Mouse (Mus musculus) forebrain, embryonic 12.5 days (tissue): ENCODE data around the gene Fstl4. TPM values are rescaled to one million over a fixed set of nuclear protein-coding genes. Genes with fewer than 3 reads are reported as not detected.
"Not testable (repeated sequence)": the region's sequence is repeated elsewhere in the genome, so short reads cannot be mapped to it uniquely, and the experiment has no call there.

Experiments
- ATAC-seq: fragments of 200-750 bp; cut with Nextera tagmentation; 2 replicates; pipeline ENCODE4 v1.8.0; 2017; ENCODE audit warnings: moderate TSS enrichment; ENCODE audit not compliant: low FRiP score
- H3K27ac ChIP-seq: fragments of 300-500 bp; sonication (generic); 2 replicates; pipeline ENCODE4 v1.5.1; 2016; ENCODE audit warnings: mild to moderate bottlenecking
- H3K27me3 ChIP-seq: fragments of 300-500 bp; sonication (generic); 2 replicates; pipeline ENCODE4 v1.6.1; 2016; ENCODE audit warnings: mild to moderate bottlenecking
- H3K36me3 ChIP-seq: fragments of 300-500 bp; sonication (generic); replicated peaks from 2 replicates; pipeline ENCODE4 v1.6.1; 2016; ENCODE audit warnings: mild to moderate bottlenecking
- H3K4me1 ChIP-seq: fragments of 300-500 bp; sonication (generic); 2 replicates; pipeline ENCODE4 v1.6.1; 2016
- H3K4me2 ChIP-seq: fragments of 300-500 bp; sonication (generic); 2 replicates; pipeline ENCODE4 v1.6.1; 2016; ENCODE audit warnings: mild to moderate bottlenecking, moderate library complexity
- H3K4me3 ChIP-seq: fragments of 300-500 bp; sonication (generic); replicated peaks from 2 replicates; pipeline ENCODE4 v1.5.1; 2016; ENCODE audit warnings: mild to moderate bottlenecking
- H3K9ac ChIP-seq: fragments of 300-500 bp; sonication (generic); 2 replicates; pipeline ENCODE4 v1.6.1; 2016; ENCODE audit warnings: mild to moderate bottlenecking
- H3K9me3 ChIP-seq: fragments of 300-500 bp; sonication (generic); 2 replicates; pipeline ENCODE4 v1.6.1; 2016
- WGBS: fragments of 180-500 bp; shearing (Covaris S2); methylation state at CpG from one replicate; pipeline ENCODE4 v1.1.7; 2016; 5-methylcytosine and 5-hydroxymethylcytosine counted together
- polyA plus RNA-seq: library from polyadenylated mRNA; unstranded; fragments of >200 nt; fragmentation: Nextera tagmentation; extraction: Ambion mirVana; gene quantifications from 2 replicates; pipeline ENCODE4 v1.2.1, GENCODE M21; 2016

The Fstl4 gene
- polyA plus RNA-seq, 1 experiment from 2014 or later, result 1.0 TPM

DNA sequence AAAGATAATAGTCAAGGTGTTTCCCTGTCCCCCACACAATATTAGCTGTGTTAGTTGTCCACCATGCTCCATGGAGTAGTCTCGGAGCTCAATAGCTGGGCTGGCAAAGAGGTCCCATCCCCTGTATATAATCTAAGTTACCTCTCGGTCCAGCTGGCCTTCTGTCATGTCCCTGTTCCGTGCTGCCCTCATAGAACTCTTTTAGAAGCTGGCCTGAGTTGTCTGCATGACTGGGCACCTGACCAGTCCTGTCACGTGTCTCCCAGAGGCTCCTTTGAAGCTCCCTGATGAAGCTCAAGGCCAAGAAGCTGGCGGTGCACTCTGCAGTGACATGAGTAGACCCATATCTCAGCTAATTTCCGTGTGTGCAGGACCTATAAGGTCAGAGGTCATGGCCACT is 316.9 kb downstream of the Fstl4 start:
- 85% methylated on average over 6 of the region's 6 CpGs for WGBS
- Histone ChIP-seq H3K9ac (no peak overlapping the region), H3K27me3 (0 out of 2 replicates have a peak, but pooled peaks cover 4% of the 10 kb centered on the region), H3K27ac (no peak overlapping the region), H3K4me1 (no peaks in the 10 kb centered on the region), H3K4me2 (no peak overlapping the region), H3K9me3 (peaks cover 11% of the 10 kb centered on the region), H3K4me3 (no peak overlapping the region), H3K36me3 (no peaks in the 10 kb centered on the region)
- no peak for ATAC-seq

DNA sequence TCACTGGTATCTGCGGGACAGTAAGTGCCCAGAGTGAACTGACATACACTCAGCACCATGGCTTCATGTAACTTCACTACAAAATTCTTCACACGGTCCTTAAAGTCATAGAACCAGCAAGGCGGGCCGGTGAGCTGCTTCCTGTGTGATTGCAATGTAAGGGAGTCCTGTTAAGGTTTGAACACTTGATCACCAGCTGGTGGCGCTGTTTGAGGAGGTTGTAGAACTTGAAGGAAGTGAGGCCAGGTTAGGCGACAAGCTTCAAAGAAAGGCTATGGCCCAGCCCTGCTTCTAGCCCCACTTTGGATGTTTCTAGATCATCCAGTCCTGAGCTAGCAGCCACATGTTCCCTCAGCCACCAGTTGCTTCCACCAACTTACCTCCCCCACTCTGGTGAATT is 320.9 kb downstream of the Fstl4 start:
- Histone ChIP-seq H3K36me3 (no peaks in the 10 kb centered on the region), H3K9me3 (peaks cover 4% of the 10 kb centered on the region; the same call in 1 of the 2 replicates), H3K4me1 (no peaks in the 10 kb centered on the region), H3K9ac (no peak overlapping the region), H3K4me2 (no peak overlapping the region), H3K27ac (no peak overlapping the region), H3K4me3 (no peak overlapping the region), H3K27me3 (0 out of 2 replicates have a peak, but pooled peaks cover 9% of the 10 kb centered on the region)
- WGBS, result 70% methylated on average over 6 of the region's 6 CpGs
- ATAC-seq, result no peak

DNA sequence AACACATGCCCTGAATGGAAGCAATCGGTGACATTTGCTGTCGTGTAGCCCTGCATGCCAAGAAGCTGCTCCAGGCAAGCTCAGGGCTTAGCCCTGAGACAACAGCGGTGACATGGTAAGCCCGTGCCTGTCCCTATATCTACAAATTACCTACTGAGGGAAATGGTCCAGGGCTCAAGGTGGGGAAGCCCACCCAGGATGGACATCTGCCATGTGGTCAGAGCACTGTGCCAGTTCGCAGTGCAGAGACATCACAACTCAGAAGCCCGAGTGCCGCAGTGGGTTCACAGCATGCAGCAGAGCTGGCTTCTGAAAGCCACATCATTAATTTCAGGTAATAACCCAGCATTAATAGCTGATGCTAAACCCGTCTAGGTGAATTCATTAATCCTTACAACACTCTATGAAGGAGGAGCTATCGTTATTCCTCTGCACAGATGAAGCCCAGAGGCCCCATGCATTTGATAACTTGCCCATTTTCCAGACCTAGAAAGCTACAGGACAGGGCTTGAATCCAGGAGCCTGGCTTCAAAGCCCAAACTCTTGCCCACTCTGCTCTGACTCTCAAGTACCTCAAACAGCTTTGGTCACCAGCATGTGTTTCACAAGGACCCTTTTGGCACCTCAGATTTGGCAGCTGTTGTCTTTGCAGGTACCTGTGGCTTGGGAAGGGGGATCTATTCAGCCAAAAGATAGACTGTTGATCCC is 321.6 kb downstream of the Fstl4 start:
- WGBS, result 92% methylated on average over 9 of the region's 9 CpGs
- ATAC-seq, result no peak
- H3K27ac ChIP-seq, result no peak overlapping the region
- H3K4me2 ChIP-seq, result no peak overlapping the region
- no peaks in the 10 kb centered on the region for H3K9me3 ChIP-seq
- no peak overlapping the region for H3K4me3 ChIP-seq
- no peak overlapping the region for H3K9ac ChIP-seq
- H3K27me3 ChIP-seq, result 0 out of 2 replicates have a peak, but pooled peaks cover 9% of the 10 kb centered on the region
- H3K36me3 ChIP-seq, result no peaks in the 10 kb centered on the region
- H3K4me1 ChIP-seq, result no peaks in the 10 kb centered on the region

DNA sequence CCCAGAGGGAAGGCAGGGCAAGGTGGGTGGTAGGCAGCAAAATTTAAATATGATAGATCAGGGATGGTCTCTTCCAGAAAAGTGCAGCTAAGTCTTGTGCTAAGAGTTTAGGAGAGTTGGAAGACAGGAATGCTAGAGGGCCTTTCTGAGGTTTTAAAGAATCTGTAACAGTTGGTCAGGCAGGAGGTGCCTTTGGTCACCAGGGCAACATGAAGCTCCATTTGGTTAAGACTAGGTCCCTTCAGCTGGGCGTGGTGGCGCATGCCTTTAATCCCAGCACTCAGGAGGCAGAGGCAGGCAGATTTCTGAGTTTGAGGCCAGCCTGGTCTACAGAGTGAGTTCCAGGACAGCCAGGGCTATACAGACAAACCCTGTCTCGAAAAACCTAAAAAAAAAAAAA is 323.5 kb downstream of the Fstl4 start:
- not testable (repeated sequence) for ATAC-seq, H3K4me2 ChIP-seq, H3K27me3 ChIP-seq, H3K4me1 ChIP-seq, H3K9me3 ChIP-seq, H3K4me3 ChIP-seq, H3K27ac ChIP-seq, H3K36me3 ChIP-seq, H3K9ac ChIP-seq
- 85% methylated on average over 3 of the region's 3 CpGs for WGBS

GRCm38 (mm10) chr11:53091596-53091995 is 327.2 kb downstream of the Fstl4 start:
- H3K9ac ChIP-seq, result no peak overlapping the region
- H3K4me3 ChIP-seq, result no peak overlapping the region
- 57% methylated on average over 5 of the region's 5 CpGs for WGBS
- H3K4me2 ChIP-seq, result no peak overlapping the region
- H3K27ac ChIP-seq, result no peak overlapping the region
- H3K9me3 ChIP-seq, result no peaks in the 10 kb centered on the region
- ATAC-seq, result no peak
- 0 out of 2 replicates have a peak, but pooled peaks cover 5% of the 10 kb centered on the region for H3K27me3 ChIP-seq
- no peaks in the 10 kb centered on the region for H3K4me1 ChIP-seq
- H3K36me3 ChIP-seq, result no peaks in the 10 kb centered on the region

DNA sequence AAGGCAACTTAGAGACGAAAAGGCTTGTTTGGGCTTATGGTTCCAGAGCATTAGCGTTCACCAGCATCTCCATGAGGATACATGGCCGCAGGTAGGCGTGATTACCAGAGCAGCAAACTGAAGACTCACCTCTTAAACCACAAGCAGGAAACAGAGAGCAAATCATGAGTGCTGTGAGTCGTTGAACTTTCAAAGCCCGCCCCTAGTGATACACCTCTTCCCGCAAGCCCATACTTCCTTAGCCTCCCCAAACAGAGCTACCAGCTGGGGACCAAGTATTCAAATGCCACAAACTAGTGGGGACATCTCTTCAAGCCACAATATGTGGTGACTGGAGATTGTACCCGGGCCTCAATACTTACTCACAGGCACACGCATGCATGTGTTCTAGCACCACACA is 332.4 kb downstream of the Fstl4 start:
- Histone ChIP-seq H3K9me3 (no peaks in the 10 kb centered on the region), H3K4me1 (no peaks in the 10 kb centered on the region), H3K27ac (no peak overlapping the region), H3K9ac (no peak overlapping the region), H3K4me3 (no peak overlapping the region), H3K36me3 (no peaks in the 10 kb centered on the region), H3K27me3 (no peaks in the 10 kb centered on the region; the same call in 1 of the 2 replicates), H3K4me2 (no peak overlapping the region)
- no peak for ATAC-seq
- 94% methylated on average over 9 of the region's 9 CpGs for WGBS

- H3K27me3 ChIP-seq, result no peaks in the 10 kb centered on the region; the same call in 1 of the 2 replicates
- H3K9ac ChIP-seq, result no peak overlapping the region
- no peak overlapping the region for H3K27ac ChIP-seq
- no peak overlapping the region for H3K4me3 ChIP-seq
- H3K9me3 ChIP-seq, result no peaks in the 10 kb centered on the region
- no peak for ATAC-seq
- no peak overlapping the region for H3K4me2 ChIP-seq
- H3K4me1 ChIP-seq, result no peaks in the 10 kb centered on the region
- H3K36me3 ChIP-seq, result no peaks in the 10 kb centered on the region
- 84% methylated on average over 8 of the region's 8 CpGs for WGBS
These were observed 332.9 kb downstream of the Fstl4 start for GRCm38 (mm10) chr11:53097331-53097730.

- Histone ChIP-seq H3K36me3 (no peaks in the 10 kb centered on the region), H3K4me2 (no peak overlapping the region), H3K27me3 (no peaks in the 10 kb centered on the region; the same call in 1 of the 2 replicates), H3K27ac (no peak overlapping the region), H3K4me3 (no peak overlapping the region), H3K9me3 (no peaks in the 10 kb centered on the region), H3K9ac (no peak overlapping the region), H3K4me1 (no peaks in the 10 kb centered on the region)
- ATAC-seq, result no peak
- WGBS, result 93% methylated on average over 6 of the region's 6 CpGs
These were observed 333.4 kb downstream of the Fstl4 start for GRCm38 (mm10) chr11:53097870-53098269.

- no peak for ATAC-seq
- H3K4me3 ChIP-seq, result no peak overlapping the region
- H3K27me3 ChIP-seq, result no peaks in the 10 kb centered on the region; the same call in 1 of the 2 replicates
- no peaks in the 10 kb centered on the region for H3K9me3 ChIP-seq
- H3K4me2 ChIP-seq, result no peak overlapping the region
- no peak overlapping the region for H3K27ac ChIP-seq
- peaks cover 6% of the 10 kb centered on the region for H3K4me1 ChIP-seq
- no peaks in the 10 kb centered on the region for H3K36me3 ChIP-seq
- H3K9ac ChIP-seq, result no peak overlapping the region
- WGBS, result 75% methylated on average over 3 of the region's 3 CpGs
These were observed 334.4 kb downstream of the Fstl4 start for GRCm38 (mm10) chr11:53098780-53099198.

- no peak for ATAC-seq
- Histone ChIP-seq H3K4me3 (no peak overlapping the region), H3K9ac (no peak overlapping the region), H3K4me1 (peaks cover 9% of the 10 kb centered on the region), H3K4me2 (no peak overlapping the region), H3K27ac (no peak overlapping the region), H3K27me3 (no peaks in the 10 kb centered on the region; the same call in 1 of the 2 replicates), H3K36me3 (no peaks in the 10 kb centered on the region), H3K9me3 (no peaks in the 10 kb centered on the region)
- 94% methylated on average over 5 of the region's 5 CpGs for WGBS
These were observed 334.9 kb downstream of the Fstl4 start for GRCm38 (mm10) chr11:53099322-53099721.

- H3K27me3 ChIP-seq, result no peaks in the 10 kb centered on the region; the same call in 1 of the 2 replicates
- no peak overlapping the region for H3K4me2 ChIP-seq
- no peaks in the 10 kb centered on the region for H3K9me3 ChIP-seq
- no peak overlapping the region for H3K27ac ChIP-seq
- no peak for ATAC-seq
- H3K36me3 ChIP-seq, result no peaks in the 10 kb centered on the region
- H3K4me3 ChIP-seq, result no peak overlapping the region
- peaks cover 9% of the 10 kb centered on the region for H3K4me1 ChIP-seq
- WGBS, result 89% methylated on average over 5 of the region's 5 CpGs
- H3K9ac ChIP-seq, result no peak overlapping the region
These were observed 337.3 kb downstream of the Fstl4 start for GRCm38 (mm10) chr11:53101732-53102131.

GRCm38 (mm10) chr11:53103601-53104325 is 339.3 kb downstream of the Fstl4 start:
- Histone ChIP-seq H3K9ac (no peak overlapping the region), H3K9me3 (no peaks in the 10 kb centered on the region), H3K27me3 (no peaks in the 10 kb centered on the region), H3K27ac (no peak overlapping the region), H3K4me3 (no peak overlapping the region), H3K4me2 (no peak overlapping the region), H3K36me3 (no peaks in the 10 kb centered on the region), H3K4me1 (peaks cover 9% of the 10 kb centered on the region)
- 44% methylated on average over 10 of the region's 10 CpGs for WGBS
- ATAC-seq, result no peak
